Mouse (Mus musculus) midbrain, embryonic 12.5 days (tissue): ENCODE data around the gene Slc38a3. TPM values are rescaled to one million over a fixed set of nuclear protein-coding genes. Genes with fewer than 3 reads are reported as not detected.

Source experiments
- ATAC-seq: fragments of 200-750 bp; cut with Nextera tagmentation; 2 replicates; pipeline ENCODE4 v1.8.0; 2017; ENCODE audit warnings: low read depth, moderate TSS enrichment, moderate library complexity; ENCODE audit not compliant: low FRiP score
- H3K27ac ChIP-seq: fragments of 300-500 bp; sonication (generic); replicated peaks from 2 replicates; pipeline ENCODE4 v1.5.1; 2016; ENCODE audit warnings: mild to moderate bottlenecking
- H3K27me3 ChIP-seq: fragments of 300-500 bp; sonication (generic); 2 replicates; pipeline ENCODE4 v1.6.1; 2016; ENCODE audit warnings: mild to moderate bottlenecking
- H3K36me3 ChIP-seq: fragments of 300-500 bp; sonication (generic); 2 replicates; pipeline ENCODE4 v1.6.1; 2016
- H3K4me1 ChIP-seq: fragments of 300-500 bp; sonication (generic); 2 replicates; pipeline ENCODE4 v1.6.1; 2016
- H3K4me2 ChIP-seq: fragments of 300-500 bp; sonication (generic); replicated peaks from 2 replicates; pipeline ENCODE4 v1.6.1; 2016; ENCODE audit warnings: mild to moderate bottlenecking, moderate library complexity
- H3K4me3 ChIP-seq: fragments of 300-500 bp; sonication (generic); 2 replicates; pipeline ENCODE4 v1.5.1; 2016; ENCODE audit warnings: mild to moderate bottlenecking
- H3K9ac ChIP-seq: fragments of 300-500 bp; sonication (generic); replicated peaks from 2 replicates; pipeline ENCODE4 v1.6.1; 2016; ENCODE audit warnings: mild to moderate bottlenecking, moderate library complexity
- H3K9me3 ChIP-seq: fragments of 300-500 bp; sonication (generic); 2 replicates; pipeline ENCODE4 v1.6.1; 2016; ENCODE audit warnings: mild to moderate bottlenecking
- WGBS: fragments of 180-500 bp; shearing (Covaris S2); methylation state at CpG from one replicate; pipeline ENCODE4 v1.1.7; 2016; 5-methylcytosine and 5-hydroxymethylcytosine counted together
- polyA plus RNA-seq: library from polyadenylated mRNA; unstranded; fragments of >200 nt; fragmentation: Nextera tagmentation; extraction: Ambion mirVana; gene quantifications from 2 replicates; pipeline ENCODE4 v1.2.1, GENCODE M21; 2016

The Slc38a3 gene
- polyA plus RNA-seq, 1 experiment from 2014 or later: 13.9 TPM

DNA sequence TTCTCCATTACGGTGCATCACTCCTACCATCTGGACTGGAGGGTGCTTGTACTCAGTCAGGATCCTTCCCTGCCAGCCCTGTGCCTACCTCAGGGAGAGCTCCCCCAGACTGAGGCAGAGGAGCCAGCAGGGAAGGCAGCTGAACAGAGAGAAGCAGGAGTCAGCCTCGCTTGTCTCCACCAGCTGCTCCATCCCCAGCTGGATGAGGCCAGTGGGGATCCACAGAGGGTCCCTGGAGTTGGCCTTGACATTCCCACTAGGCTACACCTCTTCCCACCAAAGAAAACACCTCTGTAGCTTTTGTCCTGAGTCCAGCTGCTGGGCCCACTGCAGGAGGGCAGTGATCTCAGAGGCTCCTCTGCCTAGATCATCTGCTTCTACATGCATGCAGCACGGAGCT is 44.4 kb downstream of the Slc38a3 start:
- ATAC-seq: no peak
- WGBS: 67% methylated on average over 3 of the region's 3 CpGs
- Histone ChIP-seq H3K27me3 (no peaks in the 10 kb centered on the region), H3K27ac (peak overlapping the region; percentile 52; the same call in 1 of the 2 replicates), H3K4me1 (peaks cover 58% of the 10 kb centered on the region), H3K4me3 (no peak overlapping the region), H3K36me3 (peaks cover 42% of the 10 kb centered on the region), H3K9ac (0 out of 2 replicates have a peak overlapping the region, but pooled peaks have one; percentile 7), H3K4me2 (no peak overlapping the region), H3K9me3 (no peaks in the 10 kb centered on the region)

DNA sequence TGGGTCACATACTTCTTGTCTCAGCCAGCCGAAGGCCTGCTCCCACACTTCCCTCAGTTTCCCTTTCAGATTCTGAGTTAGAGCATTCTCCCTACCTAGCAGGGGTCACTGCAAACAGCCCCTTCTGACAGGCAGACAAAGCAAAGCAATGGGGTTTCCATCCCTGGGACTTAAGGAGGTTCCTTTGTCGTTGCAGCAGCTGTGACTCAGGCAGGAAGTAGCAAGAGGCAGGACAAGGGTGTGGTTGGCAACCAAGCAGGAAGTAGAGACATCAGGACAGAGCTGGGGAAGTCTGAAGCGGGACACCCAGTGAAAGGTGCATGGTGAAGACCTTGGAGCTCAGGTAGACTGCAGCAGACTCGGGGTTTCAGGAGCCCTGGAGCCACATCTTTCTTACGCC is 44.8 kb downstream of the Slc38a3 start:
- peaks cover 46% of the 10 kb centered on the region for H3K36me3 ChIP-seq

GRCm38 (mm10) chr9:107620954-107621353 is 48.4 kb downstream of the Slc38a3 start:
- no peak for ATAC-seq
- no peak overlapping the region for H3K27ac ChIP-seq
- H3K4me3 ChIP-seq: no peak overlapping the region
- H3K36me3 ChIP-seq: peaks cover 77% of the 10 kb centered on the region
- H3K9me3 ChIP-seq: no peaks in the 10 kb centered on the region
- H3K4me2 ChIP-seq: no peak overlapping the region
- no peaks in the 10 kb centered on the region for H3K27me3 ChIP-seq
- no peak overlapping the region for H3K9ac ChIP-seq
- peaks cover 30% of the 10 kb centered on the region for H3K4me1 ChIP-seq

More for the DNA sequence above, 44.8 kb downstream of the Slc38a3 start:
- ATAC-seq: no peak
- Histone ChIP-seq H3K27ac (peak overlapping the region; percentile 52; the same call in 1 of the 2 replicates), H3K4me2 (no peak overlapping the region), H3K9me3 (no peaks in the 10 kb centered on the region), H3K4me1 (peaks cover 53% of the 10 kb centered on the region), H3K4me3 (no peak overlapping the region), H3K9ac (0 out of 2 replicates have a peak overlapping the region, but pooled peaks have one; percentile 7), H3K27me3 (no peaks in the 10 kb centered on the region)
- 68% methylated on average over 5 of the region's 5 CpGs for WGBS

- Histone ChIP-seq H3K9ac (no peak overlapping the region), H3K27me3 (no peaks in the 10 kb centered on the region), H3K4me1 (peaks cover 23% of the 10 kb centered on the region), H3K36me3 (peaks cover 80% of the 10 kb centered on the region), H3K4me3 (no peak overlapping the region), H3K9me3 (no peaks in the 10 kb centered on the region), H3K27ac (0 out of 2 replicates have a peak overlapping the region, but pooled peaks have one; percentile 22), H3K4me2 (no peak overlapping the region)
- no peak for ATAC-seq
- WGBS: 88% methylated on average over 13 of the region's 13 CpGs
Measured at GRCm38 (mm10) chr9:107619546-107619879, 49.8 kb downstream of the Slc38a3 start.

GRCm38 (mm10) chr9:107618778-107619545 is 50.4 kb downstream of the Slc38a3 start:
- Histone ChIP-seq H3K9ac (no peak overlapping the region), H3K4me3 (no peak overlapping the region), H3K4me2 (no peak overlapping the region), H3K27me3 (no peaks in the 10 kb centered on the region), H3K27ac (0 out of 2 replicates have a peak overlapping the region, but pooled peaks have one; percentile 22), H3K4me1 (peaks cover 23% of the 10 kb centered on the region), H3K9me3 (no peaks in the 10 kb centered on the region), H3K36me3 (peaks cover 80% of the 10 kb centered on the region)
- WGBS: 85% methylated on average over 13 of the region's 13 CpGs
- no peak for ATAC-seq

DNA sequence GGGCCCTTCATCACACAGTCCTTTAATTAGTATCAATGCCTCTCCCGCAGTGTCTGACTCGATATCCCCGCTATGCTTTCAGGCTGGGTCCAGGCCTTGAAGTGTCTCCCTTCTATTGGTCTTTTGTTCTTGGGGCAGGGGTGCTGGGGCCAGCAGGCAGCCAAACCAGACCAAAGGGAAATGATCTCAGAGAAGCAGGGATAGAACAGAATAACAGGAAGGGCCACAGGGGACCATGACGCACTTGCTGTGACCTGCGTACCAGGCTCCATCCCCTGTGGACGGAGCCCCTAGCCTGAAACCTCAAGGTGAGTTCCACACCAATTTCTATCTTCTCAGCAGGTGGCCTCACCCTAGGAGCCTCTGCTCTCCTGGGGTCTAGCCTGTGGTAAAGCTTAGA is 51.2 kb downstream of the Slc38a3 start:
- no peaks in the 10 kb centered on the region for H3K27me3 ChIP-seq
- no peak for ATAC-seq
- H3K4me1 ChIP-seq: peaks cover 25% of the 10 kb centered on the region
- H3K9me3 ChIP-seq: no peaks in the 10 kb centered on the region
- H3K4me3 ChIP-seq: no peak overlapping the region
- WGBS: 95% methylated on average over 6 of the region's 6 CpGs
- no peak overlapping the region for H3K9ac ChIP-seq
- H3K27ac ChIP-seq: 0 out of 2 replicates have a peak overlapping the region, but pooled peaks have one; percentile 22
- peaks cover 77% of the 10 kb centered on the region for H3K36me3 ChIP-seq
- H3K4me2 ChIP-seq: no peak overlapping the region

GRCm38 (mm10) chr9:107617461-107617860 is 51.9 kb downstream of the Slc38a3 start:
- no peak for ATAC-seq

DNA sequence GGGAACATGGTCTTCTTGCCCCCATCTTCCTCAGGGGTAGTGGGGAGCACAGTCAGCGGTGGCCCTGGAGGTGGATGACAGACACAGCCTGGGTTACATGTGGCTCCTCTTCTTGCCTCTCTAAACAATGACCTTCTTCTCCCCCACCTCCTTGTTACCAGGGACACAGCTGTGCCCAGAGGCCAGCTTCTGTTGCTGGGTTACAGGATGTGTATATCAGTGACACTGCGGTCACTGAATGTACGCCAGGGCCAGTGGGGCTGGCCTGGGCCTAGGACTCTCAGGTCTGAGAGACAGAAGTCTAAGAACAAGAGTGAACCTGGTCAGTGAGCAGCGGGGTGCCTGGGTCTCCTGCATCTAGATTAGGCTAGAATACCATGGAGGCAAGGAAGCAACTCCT is 54.3 kb downstream of the Slc38a3 start:
- H3K27me3 ChIP-seq: no peaks in the 10 kb centered on the region
- peak overlapping the region; percentile 98 for H3K27ac ChIP-seq
- H3K9me3 ChIP-seq: no peaks in the 10 kb centered on the region
- H3K4me2 ChIP-seq: no peak overlapping the region
- ATAC-seq: no peak
- no peak overlapping the region for H3K9ac ChIP-seq
- H3K36me3 ChIP-seq: peaks cover 63% of the 10 kb centered on the region
- WGBS: 71% methylated on average over 4 of the region's 4 CpGs
- no peak overlapping the region for H3K4me3 ChIP-seq
- peaks cover 44% of the 10 kb centered on the region for H3K4me1 ChIP-seq

More at GRCm38 (mm10) chr9:107617461-107617860, 51.9 kb downstream of the Slc38a3 start:
- Histone ChIP-seq H3K4me2 (no peak overlapping the region), H3K9me3 (no peaks in the 10 kb centered on the region), H3K4me1 (peaks cover 31% of the 10 kb centered on the region), H3K4me3 (no peak overlapping the region), H3K27me3 (no peaks in the 10 kb centered on the region), H3K9ac (no peak overlapping the region), H3K36me3 (peaks cover 75% of the 10 kb centered on the region), H3K27ac (no peak overlapping the region)
- WGBS: 92% methylated on average over 2 of the region's 2 CpGs

GRCm38 (mm10) chr9:107612945-107613569 is 56.3 kb downstream of the Slc38a3 start:
- peak; percentile 10; the same call in 1 of the 2 replicates for ATAC-seq
- Histone ChIP-seq H3K27ac (peak overlapping the region; percentile 98), H3K27me3 (no peaks in the 10 kb centered on the region), H3K4me3 (peak overlapping the region; percentile 34; the same call in 1 of the 2 replicates), H3K36me3 (peaks cover 43% of the 10 kb centered on the region), H3K4me2 (peak overlapping the region; percentile 63), H3K9me3 (no peaks in the 10 kb centered on the region), H3K9ac (0 out of 2 replicates have a peak overlapping the region, but pooled peaks have one; percentile 72), H3K4me1 (peaks cover 49% of the 10 kb centered on the region)
- 12% methylated on average over 12 of the region's 12 CpGs for WGBS

DNA sequence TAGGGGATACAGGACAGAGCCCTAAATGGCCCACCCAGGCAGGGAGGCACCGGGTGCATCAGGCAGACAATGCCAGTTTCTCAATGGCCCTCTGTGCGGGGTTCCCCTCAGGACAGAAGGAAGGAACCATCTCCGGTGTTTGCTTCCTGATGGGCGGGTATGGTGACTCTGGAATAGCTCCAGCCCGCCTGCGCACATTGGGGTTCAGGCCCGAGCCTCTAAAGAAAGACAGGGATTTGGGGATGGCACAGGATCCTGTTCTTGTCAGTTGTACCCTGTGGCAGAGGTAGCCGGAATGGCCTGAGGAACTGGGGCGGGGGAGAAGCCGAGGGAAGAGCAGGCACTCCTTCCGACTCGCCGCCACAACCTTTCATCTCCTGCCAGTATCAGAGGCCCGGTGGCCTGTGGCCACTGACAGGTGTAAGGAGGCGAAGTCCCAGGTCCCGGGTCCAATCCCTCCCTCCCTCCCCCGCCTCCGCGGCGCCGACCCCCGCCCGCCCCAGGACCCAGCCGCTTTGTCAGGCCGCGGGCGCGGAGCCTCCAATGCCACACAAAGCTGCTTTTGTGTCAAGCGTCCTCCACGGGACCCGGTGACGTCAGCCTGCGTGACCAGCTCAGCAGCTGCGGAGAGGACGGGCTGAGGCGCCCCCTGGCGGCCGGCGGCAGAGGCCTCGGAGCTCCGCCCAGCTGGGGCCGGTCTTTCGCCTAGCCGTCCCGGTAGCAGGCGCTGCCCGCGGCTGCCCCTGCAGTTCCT is 57.0 kb downstream of the Slc38a3 start:
- Histone ChIP-seq H3K9me3 (no peaks in the 10 kb centered on the region), H3K4me2 (peak overlapping the region; percentile 63), H3K36me3 (peaks cover 36% of the 10 kb centered on the region), H3K27ac (peak overlapping the region; percentile 98), H3K9ac (peak overlapping the region; percentile 72), H3K4me3 (peak overlapping the region; percentile 34), H3K4me1 (peaks cover 56% of the 10 kb centered on the region), H3K27me3 (no peaks in the 10 kb centered on the region)
- peak; percentile 91 for ATAC-seq
- 2% methylated on average over 42 of the region's 48 CpGs for WGBS

- H3K9me3 ChIP-seq: no peaks in the 10 kb centered on the region
- H3K9ac ChIP-seq: peak overlapping the region; percentile 72
- peaks cover 63% of the 10 kb centered on the region for H3K4me1 ChIP-seq
- peaks cover 31% of the 10 kb centered on the region for H3K36me3 ChIP-seq
- peak overlapping the region; percentile 63 for H3K4me2 ChIP-seq
- no peak for ATAC-seq
- H3K4me3 ChIP-seq: peak overlapping the region; percentile 34; the same call in 1 of the 2 replicates
- 77% methylated on average over 6 of the region's 6 CpGs for WGBS
- 0 out of 2 replicates have a peak, but pooled peaks cover 4% of the 10 kb centered on the region for H3K27me3 ChIP-seq
- peak overlapping the region; percentile 98 for H3K27ac ChIP-seq
Measured at GRCm38 (mm10) chr9:107611456-107612190, 57.7 kb downstream of the Slc38a3 start.
